Mouse (Mus musculus) adrenal gland, postnatal 4 days (tissue): ENCODE data around the gene D130043K22Rik. TPM values are rescaled to one million over a fixed set of nuclear protein-coding genes. Genes with fewer than 3 reads are reported as not detected.

Experiments used
- DNase-seq, 2 experiments: peaks; one replicate each; pipeline ENCODE4 v3.0.0; 2021 to 2022; ENCODE audit warnings: low spot score in 2 of 2, mixed read lengths in 2 of 2
- long read RNA-seq, 2 experiments: library from polyadenylated mRNA; stranded (forward); transcript quantifications; one replicate each; pipeline ENCODE4 v2.0.0; 2021
- total RNA-seq, 2 experiments: library from RNA; stranded (reverse); gene quantifications; 2 replicates each; pipeline ENCODE4 v1.2.3; 2021

The D130043K22Rik gene
- 1 to 10 TPM; 1.0 to 1.6 TPM for total RNA-seq
- long read RNA-seq, experiment 1: 0 reads
- long read RNA-seq, experiment 2, partial matches to known transcripts: 1 of 1 reads
- long read RNA-seq, experiment 2, other reads (novel, unspliced or antisense): 0 of 1 reads

GRCm38 (mm10) chr13:24844983-24845955 lies at the start of gene D130043K22Rik:
Gene D130043K22Rik, plus strand, starts transcription at chr13:24845135.
- peak; percentile 23 to 28 for DNase-seq

GRCm38 (mm10) chr13:24798686-24799085 lies 46.2 kb upstream of the D130043K22Rik start:
- DNase-seq: no peak

- no peak for DNase-seq
These were observed 45.6 kb upstream of the D130043K22Rik start for GRCm38 (mm10) chr13:24799378-24799777.

- DNase-seq: no peak
These were observed 44.8 kb upstream of the D130043K22Rik start for GRCm38 (mm10) chr13:24799925-24800673.

GRCm38 (mm10) chr13:24800674-24801307 lies 44.1 kb upstream of the D130043K22Rik start:
- peak; percentile 92 to 94 for DNase-seq

GRCm38 (mm10) chr13:24801308-24801921 lies 43.5 kb upstream of the D130043K22Rik start, which contains the start of gene BC005537:
Gene BC005537, plus strand, starts transcription at chr13:24801657.
- peak in 1 of 2 experiments; percentile 43 for DNase-seq

- DNase-seq: no peak
These were observed 42.7 kb upstream of the D130043K22Rik start for GRCm38 (mm10) chr13:24802131-24802691.

- no peak for DNase-seq
These were observed 41.7 kb upstream of the D130043K22Rik start for GRCm38 (mm10) chr13:24803196-24803595.

- no peak for DNase-seq
These were observed 38.9 kb upstream of the D130043K22Rik start for GRCm38 (mm10) chr13:24806079-24806478.

- no peak for DNase-seq
These were observed 32.4 kb upstream of the D130043K22Rik start for GRCm38 (mm10) chr13:24812521-24812920.

GRCm38 (mm10) chr13:24814616-24815015 lies 30.3 kb upstream of the D130043K22Rik start:
- no peak for DNase-seq

GRCm38 (mm10) chr13:24816125-24817092 lies 28.5 kb upstream of the D130043K22Rik start:
- no peak for DNase-seq

- no peak for DNase-seq
These were observed 25.0 kb upstream of the D130043K22Rik start for GRCm38 (mm10) chr13:24819931-24820330.

GRCm38 (mm10) chr13:24822663-24823343 lies 22.1 kb upstream of the D130043K22Rik start:
- DNase-seq: no peak

- DNase-seq: no peak
These were observed 20.3 kb upstream of the D130043K22Rik start for GRCm38 (mm10) chr13:24824647-24825046.

- DNase-seq: no peak
These were observed 19.3 kb upstream of the D130043K22Rik start for GRCm38 (mm10) chr13:24825587-24825986.

- no peak for DNase-seq
These were observed 18.8 kb upstream of the D130043K22Rik start for GRCm38 (mm10) chr13:24826116-24826515.

GRCm38 (mm10) chr13:24830756-24831352 lies 14.1 kb upstream of the D130043K22Rik start:
- no peak for DNase-seq
